Mouse (Mus musculus): ENCODE results near the gene Ddr1. TPM values are rescaled to one million over a fixed set of nuclear protein-coding genes. Genes with fewer than 3 reads are reported as not detected.

Gene Ddr1
- 59.8 and 61.6 TPM in 2 replicates for polyA plus RNA-seq (2011; ENCODE audit: insufficient read depth, insufficient read length, low read depth, missing spikeins)

- Histone ChIP-seq H3K27me3 (ENCODE audit: control insufficient read depth, insufficient read depth, low read length, poor library complexity, severe bottlenecking) (no peaks in the 10 kb centered on the region), H3K36me3 (ENCODE audit: control insufficient read depth, insufficient read depth, low read length, poor library complexity, severe bottlenecking) (no peaks in the 10 kb centered on the region), H3K4me3 (ENCODE audit: low read depth, low read length) (peak within 1 kb of the TSS; percentile 24), H3K9ac (ENCODE audit: low read depth, poor library complexity, severe bottlenecking) (peak within 1 kb of the TSS; percentile 36), H3K4me1 (ENCODE audit: control insufficient read depth, insufficient read depth, low read length) (peaks cover 3% of the 10 kb centered on the region), H3K27ac (ENCODE audit: insufficient read depth, low read length) (peak within 1 kb of the TSS; percentile 33), H3K9me3 (replicated peaks; ENCODE audit: control insufficient read depth, insufficient read depth, low read length, poor library complexity, severe bottlenecking) (no peaks in the 10 kb centered on the region)
- TF ChIP-seq EP300 (IDR thresholded peaks at IDR 0.05; ENCODE audit: insufficient read depth, low read depth, low read length) (no peak), CTCF (IDR thresholded peaks at IDR 0.05; ENCODE audit: low read depth, low read length) (no peak), POLR2A (IDR thresholded peaks at IDR 0.05; ENCODE audit: insufficient read depth, low read length) (no peak)
Measured at GRCm38 (mm10) chr17:35704621-35705464, at the start of gene Ddr1. Gene Ddr1, minus strand, starts transcription at chr17:35704621.

GRCm38 (mm10) chr17:35753668-35754067 is 49.2 kb upstream of the Ddr1 start:
- no peaks in the 10 kb centered on the region for H3K27me3 ChIP-seq (ENCODE audit: control insufficient read depth, insufficient read depth, low read length, poor library complexity, severe bottlenecking)
- H3K9ac ChIP-seq (ENCODE audit: low read depth, poor library complexity, severe bottlenecking): no peak overlapping the region
- no peaks in the 10 kb centered on the region for H3K9me3 ChIP-seq (replicated peaks; ENCODE audit: control insufficient read depth, insufficient read depth, low read length, poor library complexity, severe bottlenecking)
- H3K4me3 ChIP-seq (ENCODE audit: low read depth, low read length): no peak overlapping the region
- no peak overlapping the region for H3K27ac ChIP-seq (ENCODE audit: insufficient read depth, low read length)
- no peak for TF ChIP-seq EP300 (IDR thresholded peaks at IDR 0.05; ENCODE audit: insufficient read depth, low read depth, low read length)
- no peak for TF ChIP-seq POLR2A (IDR thresholded peaks at IDR 0.05; ENCODE audit: insufficient read depth, low read length)
- TF ChIP-seq CTCF (IDR thresholded peaks at IDR 0.05; ENCODE audit: low read depth, low read length): no peak
- H3K36me3 ChIP-seq (ENCODE audit: control insufficient read depth, insufficient read depth, low read length, poor library complexity, severe bottlenecking): no peaks in the 10 kb centered on the region
- peaks cover 6% of the 10 kb centered on the region for H3K4me1 ChIP-seq (ENCODE audit: control insufficient read depth, insufficient read depth, low read length)

DNA sequence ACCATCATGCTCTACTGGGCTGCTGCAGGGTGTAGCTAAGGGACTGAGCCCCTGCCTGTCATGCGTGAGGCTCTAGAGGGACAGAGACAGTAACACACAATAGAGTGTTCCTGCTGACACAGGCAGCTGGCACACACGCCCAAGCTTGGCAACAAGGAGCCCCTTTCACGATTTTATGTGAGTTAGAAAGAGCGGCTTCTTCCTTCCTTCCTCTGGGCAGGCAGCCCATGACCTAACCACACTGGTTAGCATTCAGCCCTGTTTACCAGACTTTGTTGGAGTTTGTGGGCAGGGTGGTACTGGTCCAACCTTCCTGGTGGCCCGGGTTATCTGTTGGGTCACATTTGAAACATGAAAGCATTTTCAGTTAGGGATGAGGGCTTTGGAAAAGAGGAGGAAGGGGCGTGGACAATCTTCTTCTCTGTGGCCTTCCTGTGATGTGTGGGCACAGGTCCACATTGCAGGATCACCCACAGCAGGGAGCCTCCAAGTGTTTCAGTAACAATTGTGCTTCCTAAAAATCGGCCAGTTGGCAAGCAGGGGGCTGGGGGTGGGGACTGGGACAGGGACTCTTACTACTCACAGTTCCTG is 47.9 kb upstream of the Ddr1 start:
- H3K4me3 ChIP-seq (ENCODE audit: low read depth, low read length): no peak overlapping the region
- H3K9me3 ChIP-seq (replicated peaks; ENCODE audit: control insufficient read depth, insufficient read depth, low read length, poor library complexity, severe bottlenecking): no peaks in the 10 kb centered on the region
- no peak overlapping the region for H3K9ac ChIP-seq (ENCODE audit: low read depth, poor library complexity, severe bottlenecking)
- H3K4me1 ChIP-seq (ENCODE audit: control insufficient read depth, insufficient read depth, low read length): peaks cover 6% of the 10 kb centered on the region
- H3K36me3 ChIP-seq (ENCODE audit: control insufficient read depth, insufficient read depth, low read length, poor library complexity, severe bottlenecking): no peaks in the 10 kb centered on the region
- no peak overlapping the region for H3K27ac ChIP-seq (ENCODE audit: insufficient read depth, low read length)
- no peaks in the 10 kb centered on the region for H3K27me3 ChIP-seq (ENCODE audit: control insufficient read depth, insufficient read depth, low read length, poor library complexity, severe bottlenecking)
- TF ChIP-seq EP300 (IDR thresholded peaks at IDR 0.05; ENCODE audit: insufficient read depth, low read depth, low read length) (no peak), POLR2A (IDR thresholded peaks at IDR 0.05; ENCODE audit: insufficient read depth, low read length) (no peak), CTCF (IDR thresholded peaks at IDR 0.05; ENCODE audit: low read depth, low read length) (no peak)

DNA sequence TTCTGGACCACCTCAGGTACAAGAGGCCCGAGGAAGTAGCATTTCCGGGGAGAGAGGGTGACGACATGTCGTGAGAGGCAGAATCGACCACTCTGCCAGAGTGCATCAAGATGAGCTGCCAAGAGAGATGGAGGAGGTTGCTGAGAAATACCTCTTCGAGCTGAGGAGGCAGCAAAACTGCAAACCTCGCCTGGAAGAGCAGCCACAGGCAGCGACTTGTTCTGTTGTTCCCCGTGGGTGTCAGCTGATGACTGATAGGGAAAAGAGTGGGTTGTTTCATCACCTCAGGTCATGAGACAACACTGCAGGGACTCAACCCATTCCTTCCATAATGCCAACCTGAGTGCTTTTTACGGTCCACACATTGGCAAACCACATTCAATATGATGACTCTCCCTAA is 45.3 kb upstream of the Ddr1 start:
- no peaks in the 10 kb centered on the region for H3K27me3 ChIP-seq (ENCODE audit: control insufficient read depth, insufficient read depth, low read length, poor library complexity, severe bottlenecking)
- no peak overlapping the region for H3K4me3 ChIP-seq (ENCODE audit: low read depth, low read length)
- H3K4me1 ChIP-seq (ENCODE audit: control insufficient read depth, insufficient read depth, low read length): peaks cover 4% of the 10 kb centered on the region
- no peaks in the 10 kb centered on the region for H3K36me3 ChIP-seq (ENCODE audit: control insufficient read depth, insufficient read depth, low read length, poor library complexity, severe bottlenecking)
- H3K9ac ChIP-seq (ENCODE audit: low read depth, poor library complexity, severe bottlenecking): no peak overlapping the region
- TF ChIP-seq EP300 (IDR thresholded peaks at IDR 0.05; ENCODE audit: insufficient read depth, low read depth, low read length) (no peak), POLR2A (IDR thresholded peaks at IDR 0.05; ENCODE audit: insufficient read depth, low read length) (no peak), CTCF (IDR thresholded peaks at IDR 0.05; ENCODE audit: low read depth, low read length) (no peak)
- H3K27ac ChIP-seq (ENCODE audit: insufficient read depth, low read length): no peak overlapping the region
- H3K9me3 ChIP-seq (replicated peaks; ENCODE audit: control insufficient read depth, insufficient read depth, low read length, poor library complexity, severe bottlenecking): no peaks in the 10 kb centered on the region

DNA sequence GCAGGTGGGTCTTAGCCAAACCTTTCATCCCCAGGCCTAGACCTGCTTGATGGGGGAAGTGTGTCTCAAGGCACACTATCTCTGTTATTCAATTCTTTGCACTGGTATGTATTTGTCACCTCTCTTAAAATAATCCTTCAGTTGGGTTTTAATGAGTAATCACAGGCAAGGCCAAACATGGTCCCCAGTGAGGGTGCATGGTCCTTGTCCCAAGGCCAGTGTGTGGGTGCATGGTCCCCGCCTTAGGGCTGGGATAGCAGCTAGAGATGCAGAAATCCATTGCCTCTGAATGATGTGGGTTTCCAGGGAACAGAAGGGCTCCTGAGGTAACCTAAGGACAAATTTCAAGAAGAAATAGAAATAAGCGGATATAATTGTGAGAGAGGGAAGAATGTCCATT is 39.9 kb upstream of the Ddr1 start:
- H3K27me3 ChIP-seq (ENCODE audit: control insufficient read depth, insufficient read depth, low read length, poor library complexity, severe bottlenecking): no peaks in the 10 kb centered on the region
- TF ChIP-seq CTCF (IDR thresholded peaks at IDR 0.05; ENCODE audit: low read depth, low read length) (no peak), EP300 (IDR thresholded peaks at IDR 0.05; ENCODE audit: insufficient read depth, low read depth, low read length) (no peak), POLR2A (IDR thresholded peaks at IDR 0.05; ENCODE audit: insufficient read depth, low read length) (no peak)

DNA sequence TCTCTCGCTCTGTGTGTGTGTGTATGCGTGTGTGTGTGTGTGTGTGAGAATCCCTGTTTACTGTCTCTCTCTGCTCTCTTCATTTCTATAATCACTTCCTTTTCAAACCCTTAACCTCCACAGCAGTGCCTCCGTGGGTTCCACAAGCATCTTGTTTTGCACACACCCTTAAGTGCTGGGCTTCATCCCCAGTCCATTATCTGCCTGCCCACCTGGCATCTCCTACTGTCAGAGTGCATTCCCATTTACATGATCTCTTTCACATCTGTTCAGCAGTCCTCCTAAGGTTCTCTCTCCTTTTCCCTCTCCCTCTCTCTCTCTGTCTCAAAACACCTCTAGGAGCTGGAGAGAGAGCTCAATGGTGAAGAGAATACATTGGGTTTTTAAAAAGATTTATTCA is 38.5 kb upstream of the Ddr1 start:
- Histone ChIP-seq H3K4me1 (ENCODE audit: control insufficient read depth, insufficient read depth, low read length) (no peaks in the 10 kb centered on the region), H3K27me3 (ENCODE audit: control insufficient read depth, insufficient read depth, low read length, poor library complexity, severe bottlenecking) (no peaks in the 10 kb centered on the region), H3K36me3 (ENCODE audit: control insufficient read depth, insufficient read depth, low read length, poor library complexity, severe bottlenecking) (no peaks in the 10 kb centered on the region), H3K27ac (ENCODE audit: insufficient read depth, low read length) (no peak overlapping the region), H3K9me3 (replicated peaks; ENCODE audit: control insufficient read depth, insufficient read depth, low read length, poor library complexity, severe bottlenecking) (no peaks in the 10 kb centered on the region), H3K4me3 (ENCODE audit: low read depth, low read length) (no peak overlapping the region), H3K9ac (ENCODE audit: low read depth, poor library complexity, severe bottlenecking) (no peak overlapping the region)
- no peak for TF ChIP-seq CTCF (IDR thresholded peaks at IDR 0.05; ENCODE audit: low read depth, low read length)
- no peak for TF ChIP-seq POLR2A (IDR thresholded peaks at IDR 0.05; ENCODE audit: insufficient read depth, low read length)
- no peak for TF ChIP-seq EP300 (IDR thresholded peaks at IDR 0.05; ENCODE audit: insufficient read depth, low read depth, low read length)

More for the DNA sequence above, 39.9 kb upstream of the Ddr1 start:
- H3K4me1 ChIP-seq (ENCODE audit: control insufficient read depth, insufficient read depth, low read length): no peaks in the 10 kb centered on the region
- no peak overlapping the region for H3K4me3 ChIP-seq (ENCODE audit: low read depth, low read length)
- H3K9ac ChIP-seq (ENCODE audit: low read depth, poor library complexity, severe bottlenecking): no peak overlapping the region
- no peak overlapping the region for H3K27ac ChIP-seq (ENCODE audit: insufficient read depth, low read length)
- no peaks in the 10 kb centered on the region for H3K36me3 ChIP-seq (ENCODE audit: control insufficient read depth, insufficient read depth, low read length, poor library complexity, severe bottlenecking)
- no peaks in the 10 kb centered on the region for H3K9me3 ChIP-seq (replicated peaks; ENCODE audit: control insufficient read depth, insufficient read depth, low read length, poor library complexity, severe bottlenecking)

Measured in ES-Bruce4 (cell line).